Mouse (Mus musculus): ENCODE measurements around the gene Fbxl2. TPM values are rescaled to one million over a fixed set of nuclear protein-coding genes. Genes with fewer than 3 reads are reported as not detected.
A peak's percentile ranks its signal among the peaks of the same experiment; 100 is the strongest.

Gene Fbxl2
- polyA plus RNA-seq, 1 experiment from 2014 or later: 1.7 TPM

GRCm38 (mm10) chr9:113928591-113928990, 117.4 kb downstream of the Fbxl2 start:
- no peaks in the 10 kb centered on the region for H3K9me3 ChIP-seq (ENCODE audit: low read length)
- H3K4me2 ChIP-seq (replicated peaks; ENCODE audit: low read depth, low read length): no peak overlapping the region
- peak; percentile 48 for DNase-seq (ENCODE audit: low spot score)
- no peak for ATAC-seq
- no peaks in the 10 kb centered on the region for H3K27me3 ChIP-seq (replicated peaks; ENCODE audit: insufficient read depth, low read length)
- TF ChIP-seq CTCF (IDR thresholded peaks at IDR 0.05) (no peak), EP300 (IDR thresholded peaks at IDR 0.05) (no peak)
- no peaks in the 10 kb centered on the region for H3K36me3 ChIP-seq (ENCODE audit: insufficient read depth, low read length)
- WGBS: 72% methylated on average over 4 of the region's 4 CpGs
- H3K9ac ChIP-seq (replicated peaks; ENCODE audit: low read depth): no peak overlapping the region
- no peak overlapping the region for H3K4me3 ChIP-seq (ENCODE audit: low read depth, low read length)
- no peak overlapping the region for H3K27ac ChIP-seq (ENCODE audit: low read length)
- H3K4me1 ChIP-seq (ENCODE audit: insufficient read depth, low read depth, low read length): peaks cover 9% of the 10 kb centered on the region

GRCm38 (mm10) chr9:113924883-113925282, 121.1 kb downstream of the Fbxl2 start:
- no peak overlapping the region for H3K4me2 ChIP-seq (replicated peaks; ENCODE audit: low read depth, low read length)
- ATAC-seq (no peak), DNase-seq (ENCODE audit: low spot score) (no peak)
- no peaks in the 10 kb centered on the region for H3K27me3 ChIP-seq (replicated peaks; ENCODE audit: insufficient read depth, low read length)
- TF ChIP-seq EP300 (IDR thresholded peaks at IDR 0.05) (no peak), CTCF (IDR thresholded peaks at IDR 0.05) (no peak)
- no peaks in the 10 kb centered on the region for H3K4me1 ChIP-seq (ENCODE audit: insufficient read depth, low read depth, low read length)
- H3K36me3 ChIP-seq (ENCODE audit: insufficient read depth, low read length): peaks cover 8% of the 10 kb centered on the region; the same call in 1 of the 2 replicates
- WGBS: 92% methylated on average over 5 of the region's 5 CpGs
- H3K4me3 ChIP-seq (ENCODE audit: low read depth, low read length): no peak overlapping the region
- no peak overlapping the region for H3K9ac ChIP-seq (replicated peaks; ENCODE audit: low read depth)
- H3K9me3 ChIP-seq (ENCODE audit: low read length): no peaks in the 10 kb centered on the region
- H3K27ac ChIP-seq (ENCODE audit: low read length): no peak overlapping the region

DNA sequence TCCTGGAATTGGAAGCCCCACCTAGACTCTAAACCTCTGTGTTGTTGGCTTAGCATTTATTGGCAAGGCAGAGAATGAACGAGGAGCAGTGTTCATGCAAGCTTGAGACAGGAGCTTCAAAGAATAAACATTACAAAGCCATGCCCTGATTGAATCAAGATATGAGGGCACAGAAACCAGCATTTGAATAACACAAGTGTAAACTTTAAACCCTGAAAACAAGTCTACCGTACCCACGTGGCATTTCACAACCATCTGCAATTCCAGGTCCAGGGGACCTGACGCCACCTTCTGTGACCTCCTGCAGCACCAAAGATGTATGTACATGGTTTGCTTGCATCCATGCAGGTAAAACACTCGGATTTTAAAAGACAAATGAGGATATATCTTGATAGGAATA, 123.3 kb downstream of the Fbxl2 start:
- no peaks in the 10 kb centered on the region for H3K4me1 ChIP-seq (ENCODE audit: insufficient read depth, low read depth, low read length)
- H3K9ac ChIP-seq (replicated peaks; ENCODE audit: low read depth): no peak overlapping the region
- no peak overlapping the region for H3K4me3 ChIP-seq (ENCODE audit: low read depth, low read length)
- DNase-seq (ENCODE audit: low spot score) (no peak), ATAC-seq (no peak)
- TF ChIP-seq EP300 (IDR thresholded peaks at IDR 0.05): no peak
- TF ChIP-seq CTCF (IDR thresholded peaks at IDR 0.05): no peak
- 88% methylated on average over 5 of the region's 5 CpGs for WGBS
- no peak overlapping the region for H3K27ac ChIP-seq (ENCODE audit: low read length)
- H3K36me3 ChIP-seq (ENCODE audit: insufficient read depth, low read length): peaks cover 12% of the 10 kb centered on the region; the same call in 1 of the 2 replicates
- no peaks in the 10 kb centered on the region for H3K27me3 ChIP-seq (replicated peaks; ENCODE audit: insufficient read depth, low read length)
- no peak overlapping the region for H3K4me2 ChIP-seq (replicated peaks; ENCODE audit: low read depth, low read length)
- no peaks in the 10 kb centered on the region for H3K9me3 ChIP-seq (ENCODE audit: low read length)

DNA sequence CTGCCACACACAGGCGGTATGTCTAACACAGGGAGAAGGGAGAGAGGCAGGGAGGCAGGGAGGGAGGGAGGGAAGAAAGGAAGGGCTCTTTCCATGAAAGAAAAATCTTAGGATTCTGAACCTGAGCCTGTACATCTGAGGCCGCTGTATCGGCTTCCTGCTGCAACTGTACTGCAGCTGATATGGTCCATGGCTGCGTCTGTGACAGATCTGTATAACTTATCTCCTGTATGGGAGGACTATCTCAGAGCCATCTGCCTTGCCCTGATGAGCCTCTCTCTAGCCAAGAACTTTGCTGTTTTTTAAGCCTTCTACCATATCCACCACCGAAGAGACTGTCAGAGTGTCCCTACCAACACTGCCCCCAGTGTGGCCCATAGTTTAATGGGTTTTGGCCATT, 130.2 kb downstream of the Fbxl2 start:
- no peak for TF ChIP-seq EP300 (IDR thresholded peaks at IDR 0.05)
- no peak for TF ChIP-seq CTCF (IDR thresholded peaks at IDR 0.05)
- Histone ChIP-seq H3K9ac (replicated peaks; ENCODE audit: low read depth) (no peak overlapping the region), H3K27me3 (replicated peaks; ENCODE audit: insufficient read depth, low read length) (no peaks in the 10 kb centered on the region), H3K36me3 (ENCODE audit: insufficient read depth, low read length) (peaks cover 13% of the 10 kb centered on the region; the same call in 1 of the 2 replicates), H3K4me2 (replicated peaks; ENCODE audit: low read depth, low read length) (no peak overlapping the region), H3K4me3 (ENCODE audit: low read depth, low read length) (no peak overlapping the region), H3K9me3 (ENCODE audit: low read length) (no peaks in the 10 kb centered on the region), H3K4me1 (ENCODE audit: insufficient read depth, low read depth, low read length) (no peaks in the 10 kb centered on the region), H3K27ac (ENCODE audit: low read length) (no peak overlapping the region)
- DNase-seq (ENCODE audit: low spot score) (no peak), ATAC-seq (no peak)
- WGBS: 96% methylated on average over 5 of the region's 5 CpGs

Other genes starting within 250 kb of the Fbxl2 start
- 18.9 and 20.5 TPM in 2 replicates for gene Ubp1, start 115.3 kb downstream of the Fbxl2 start, polyA plus RNA-seq (2015; fragmentation: Nextera tagmentation; extraction: Ambion mirVana)
- gene Susd5, start 10.9 kb upstream of the Fbxl2 start, polyA plus RNA-seq (2015; fragmentation: Nextera tagmentation; extraction: Ambion mirVana): 0.04 TPM in 1 of 2 replicates, not detected in the other